Mouse (Mus musculus): ENCODE measurements around the gene Prtn3. TPM values are rescaled to one million over a fixed set of nuclear protein-coding genes. Genes with fewer than 3 reads are reported as not detected.

Prtn3 gene
- polyA plus RNA-seq, 1 experiment from 2014 or later, result 7.9 TPM

GRCm38 (mm10) chr10:79838151-79838550, 36.1 kb upstream of the Prtn3 start:
- ATAC-seq (replicated peaks; ENCODE audit: low FRiP score, low read depth) (no peak), DNase-seq (ENCODE audit: low spot score) (no peak)
- no peak overlapping the region for H3K27ac ChIP-seq
- peaks cover 17% of the 10 kb centered on the region for H3K4me1 ChIP-seq (replicated peaks; ENCODE audit: insufficient read depth, low read length)
- H3K4me3 ChIP-seq (replicated peaks; ENCODE audit: low read depth, low read length), result no peak overlapping the region
- H3K9me3 ChIP-seq (replicated peaks; ENCODE audit: low read length), result no peaks in the 10 kb centered on the region
- H3K36me3 ChIP-seq (ENCODE audit: insufficient read depth, low read length), result no peaks in the 10 kb centered on the region
- no peak for TF ChIP-seq CTCF (IDR thresholded peaks at IDR 0.05; ENCODE audit: low read depth)
- H3K27me3 ChIP-seq (ENCODE audit: insufficient read depth, low read length), result no peaks in the 10 kb centered on the region
- no peak overlapping the region for H3K4me2 ChIP-seq (ENCODE audit: low read length)
- no peak overlapping the region for H3K9ac ChIP-seq (ENCODE audit: low read depth, low read length)
- 60% methylated on average over 2 of the region's 2 CpGs for WGBS

- ATAC-seq (replicated peaks; ENCODE audit: low FRiP score, low read depth), result no peak
- Histone ChIP-seq H3K27ac (peak overlapping the region; percentile 93), H3K4me1 (replicated peaks; ENCODE audit: insufficient read depth, low read length) (peaks cover 26% of the 10 kb centered on the region), H3K9me3 (replicated peaks; ENCODE audit: low read length) (no peaks in the 10 kb centered on the region), H3K9ac (ENCODE audit: low read depth, low read length) (no peak overlapping the region), H3K4me2 (ENCODE audit: low read length) (peak overlapping the region; percentile 56; the same call in 1 of the 2 replicates), H3K4me3 (replicated peaks; ENCODE audit: low read depth, low read length) (no peak overlapping the region), H3K27me3 (ENCODE audit: insufficient read depth, low read length) (no peaks in the 10 kb centered on the region), H3K36me3 (ENCODE audit: insufficient read depth, low read length) (no peaks in the 10 kb centered on the region)
- DNase-seq (ENCODE audit: low spot score), result no peak
- WGBS, result 94% methylated on average over 3 of the region's 3 CpGs
- no peak for TF ChIP-seq CTCF (IDR thresholded peaks at IDR 0.05; ENCODE audit: low read depth)
Observed at GRCm38 (mm10) chr10:79840091-79840490, 34.2 kb upstream of the Prtn3 start.

GRCm38 (mm10) chr10:79840644-79841551, 33.4 kb upstream of the Prtn3 start:
- Histone ChIP-seq H3K4me1 (replicated peaks; ENCODE audit: insufficient read depth, low read length) (peaks cover 26% of the 10 kb centered on the region), H3K36me3 (ENCODE audit: insufficient read depth, low read length) (no peaks in the 10 kb centered on the region), H3K9ac (ENCODE audit: low read depth, low read length) (peak overlapping the region; percentile 39; the same call in 1 of the 2 replicates), H3K4me3 (replicated peaks; ENCODE audit: low read depth, low read length) (peak overlapping the region; percentile 29), H3K27me3 (ENCODE audit: insufficient read depth, low read length) (no peaks in the 10 kb centered on the region), H3K4me2 (ENCODE audit: low read length) (peak overlapping the region; percentile 56), H3K9me3 (replicated peaks; ENCODE audit: low read length) (no peaks in the 10 kb centered on the region), H3K27ac (peak overlapping the region; percentile 93)
- DNase-seq (ENCODE audit: low spot score) (peak; percentile 99), ATAC-seq (replicated peaks; ENCODE audit: low FRiP score, low read depth) (peak; percentile 87)
- WGBS, result under 1% methylated on average over 24 of the region's 24 CpGs
- TF ChIP-seq CTCF (IDR thresholded peaks at IDR 0.05; ENCODE audit: low read depth), result no peak; the same call in 1 of the 2 replicates

GRCm38 (mm10) chr10:79842322-79842721, 32.0 kb upstream of the Prtn3 start:
- Histone ChIP-seq H3K4me2 (ENCODE audit: low read length) (no peak overlapping the region), H3K27ac (0 out of 2 replicates have a peak overlapping the region, but pooled peaks have one; percentile 31), H3K27me3 (ENCODE audit: insufficient read depth, low read length) (no peaks in the 10 kb centered on the region), H3K4me1 (replicated peaks; ENCODE audit: insufficient read depth, low read length) (peaks cover 26% of the 10 kb centered on the region), H3K36me3 (ENCODE audit: insufficient read depth, low read length) (no peaks in the 10 kb centered on the region), H3K9me3 (replicated peaks; ENCODE audit: low read length) (no peaks in the 10 kb centered on the region), H3K9ac (ENCODE audit: low read depth, low read length) (no peak overlapping the region), H3K4me3 (replicated peaks; ENCODE audit: low read depth, low read length) (no peak overlapping the region)
- no peak for TF ChIP-seq CTCF (IDR thresholded peaks at IDR 0.05; ENCODE audit: low read depth)
- ATAC-seq (replicated peaks; ENCODE audit: low FRiP score, low read depth), result no peak
- no peak for DNase-seq (ENCODE audit: low spot score)
- WGBS, result 56% methylated on average over 3 of the region's 3 CpGs

- Histone ChIP-seq H3K9me3 (replicated peaks; ENCODE audit: low read length) (no peaks in the 10 kb centered on the region), H3K36me3 (ENCODE audit: insufficient read depth, low read length) (no peaks in the 10 kb centered on the region), H3K4me1 (replicated peaks; ENCODE audit: insufficient read depth, low read length) (peaks cover 26% of the 10 kb centered on the region), H3K4me2 (ENCODE audit: low read length) (no peak overlapping the region), H3K4me3 (replicated peaks; ENCODE audit: low read depth, low read length) (no peak overlapping the region), H3K9ac (ENCODE audit: low read depth, low read length) (no peak overlapping the region), H3K27ac (no peak overlapping the region), H3K27me3 (ENCODE audit: insufficient read depth, low read length) (no peaks in the 10 kb centered on the region)
- ATAC-seq (replicated peaks; ENCODE audit: low FRiP score, low read depth) (no peak), DNase-seq (ENCODE audit: low spot score) (no peak)
- 40% methylated on average over 6 of the region's 6 CpGs for WGBS
- TF ChIP-seq CTCF (IDR thresholded peaks at IDR 0.05; ENCODE audit: low read depth), result no peak
Observed at GRCm38 (mm10) chr10:79843476-79843875, 30.8 kb upstream of the Prtn3 start.

GRCm38 (mm10) chr10:79846553-79846952, 27.7 kb upstream of the Prtn3 start:
- no peak overlapping the region for H3K9ac ChIP-seq (ENCODE audit: low read depth, low read length)
- H3K27me3 ChIP-seq (ENCODE audit: insufficient read depth, low read length), result no peaks in the 10 kb centered on the region
- H3K4me3 ChIP-seq (replicated peaks; ENCODE audit: low read depth, low read length), result no peak overlapping the region
- WGBS, result 32% methylated on average over 5 of the region's 5 CpGs
- H3K4me2 ChIP-seq (ENCODE audit: low read length), result no peak overlapping the region
- ATAC-seq (replicated peaks; ENCODE audit: low FRiP score, low read depth), result no peak; the same call in 1 of the 2 replicates
- H3K27ac ChIP-seq, result 0 out of 2 replicates have a peak overlapping the region, but pooled peaks have one; percentile 19
- no peak for TF ChIP-seq CTCF (IDR thresholded peaks at IDR 0.05; ENCODE audit: low read depth)
- H3K9me3 ChIP-seq (replicated peaks; ENCODE audit: low read length), result no peaks in the 10 kb centered on the region
- peaks cover 25% of the 10 kb centered on the region for H3K4me1 ChIP-seq (replicated peaks; ENCODE audit: insufficient read depth, low read length)
- DNase-seq (ENCODE audit: low spot score), result peak; percentile 75
- H3K36me3 ChIP-seq (ENCODE audit: insufficient read depth, low read length), result no peaks in the 10 kb centered on the region

Data from kidney, postnatal 0 days (tissue).